Mouse (Mus musculus) testis, adult 2 months (tissue): Measurements from ENCODE around the gene Lcn9.

ENCODE experiments used
- CTCF ChIP-seq: fragments of 200-500 bp; IDR thresholded peaks from 2 replicates; pipeline ENCODE4 v1.5.1; 2012; ENCODE audit warnings: low read depth, mild to moderate bottlenecking, inconsistent platforms, low read length, moderate library complexity; ENCODE audit not compliant: control insufficient read depth, insufficient read depth, insufficient replicate concordance
- POLR2A ChIP-seq: fragments of 200-500 bp; IDR thresholded peaks from 2 replicates; pipeline ENCODE4 v1.6.1; 2012; ENCODE audit warnings: low read depth, mild to moderate bottlenecking, inconsistent platforms, low read length, moderate library complexity; ENCODE audit not compliant: control insufficient read depth

GRCm38 (mm10) chr2:25864230-25864629 is 41.3 kb downstream of the Lcn9 start:
- TF ChIP-seq CTCF (no peak), POLR2A (no peak)
